Mouse (Mus musculus) forebrain, embryonic 13.5 days (tissue): ENCODE measurements around the gene Upp2. TPM values are rescaled to one million over a fixed set of nuclear protein-coding genes. Genes with fewer than 3 reads are reported as not detected.
A peak's percentile ranks its signal among the peaks of the same experiment; 100 is the strongest.

Experiments used
- ATAC-seq: fragments of 200-750 bp; cut with Nextera tagmentation; 2 replicates; pipeline ENCODE4 v1.8.0; 2017
- H3K27ac ChIP-seq: fragments of 300-500 bp; sonication (generic); 2 replicates; pipeline ENCODE4 v1.5.1; 2015; ENCODE audit warnings: inconsistent platforms, mild to moderate bottlenecking, moderate library complexity
- H3K27me3 ChIP-seq: fragments of 300-500 bp; sonication (generic); 2 replicates; pipeline ENCODE4 v1.6.1; 2015; ENCODE audit warnings: mild to moderate bottlenecking, inconsistent platforms
- H3K36me3 ChIP-seq: fragments of 300-500 bp; sonication (generic); 2 replicates; pipeline ENCODE4 v1.6.1; 2015; ENCODE audit warnings: mild to moderate bottlenecking, inconsistent platforms; ENCODE audit not compliant: poor library complexity, severe bottlenecking
- H3K4me1 ChIP-seq: fragments of 300-500 bp; sonication (generic); 2 replicates; pipeline ENCODE4 v1.6.1; 2015; ENCODE audit warnings: inconsistent platforms
- H3K4me2 ChIP-seq: fragments of 300-500 bp; sonication (generic); 2 replicates; pipeline ENCODE4 v1.6.1; 2015; ENCODE audit warnings: inconsistent platforms, mild to moderate bottlenecking, moderate library complexity
- H3K4me3 ChIP-seq: fragments of 300-500 bp; sonication (generic); 2 replicates; pipeline ENCODE4 v1.5.1; 2015; ENCODE audit warnings: mild to moderate bottlenecking, inconsistent platforms
- H3K9ac ChIP-seq: fragments of 300-500 bp; sonication (generic); 2 replicates; pipeline ENCODE4 v1.6.1; 2015; ENCODE audit warnings: mild to moderate bottlenecking, inconsistent platforms
- H3K9me3 ChIP-seq: fragments of 300-500 bp; sonication (generic); replicated peaks from 2 replicates; pipeline ENCODE4 v1.6.1; 2016; ENCODE audit warnings: inconsistent platforms
- WGBS: fragments of 180-500 bp; shearing (Covaris S2); methylation state at CpG from one replicate; pipeline ENCODE4 v1.1.7; 2015; 5-methylcytosine and 5-hydroxymethylcytosine counted together
- polyA plus RNA-seq: library from polyadenylated mRNA; unstranded; fragments of >200 nt; fragmentation: Nextera tagmentation; extraction: Ambion mirVana; gene quantifications from 2 replicates; pipeline ENCODE4 v1.2.1, GENCODE M21; 2015

The Upp2 gene
- polyA plus RNA-seq, 1 experiment from 2014 or later, result 9.3 TPM

- Histone ChIP-seq H3K9ac (no peak overlapping the region), H3K4me1 (peaks cover 10% of the 10 kb centered on the region), H3K27me3 (no peaks in the 10 kb centered on the region), H3K36me3 (no peaks in the 10 kb centered on the region), H3K4me2 (no peak overlapping the region), H3K9me3 (no peaks in the 10 kb centered on the region), H3K4me3 (no peak overlapping the region), H3K27ac (no peak overlapping the region; the same call in 1 of the 2 replicates)
- 78% methylated on average over 7 of the region's 7 CpGs for WGBS
- ATAC-seq, result no peak
Measured at GRCm38 (mm10) chr2:58663404-58664120, 96.5 kb downstream of the Upp2 start.

GRCm38 (mm10) chr2:58665081-58665814 lies 98.2 kb downstream of the Upp2 start:
- no peaks in the 10 kb centered on the region for H3K36me3 ChIP-seq
- ATAC-seq, result peak; percentile 71
- no peak overlapping the region for H3K9ac ChIP-seq
- no peaks in the 10 kb centered on the region for H3K9me3 ChIP-seq
- H3K4me2 ChIP-seq, result no peak overlapping the region
- no peak overlapping the region for H3K4me3 ChIP-seq
- peaks cover 9% of the 10 kb centered on the region for H3K4me1 ChIP-seq
- H3K27ac ChIP-seq, result no peak overlapping the region
- WGBS, result 72% methylated on average over 12 of the region's 12 CpGs
- H3K27me3 ChIP-seq, result no peaks in the 10 kb centered on the region

- H3K27ac ChIP-seq, result no peak overlapping the region
- no peaks in the 10 kb centered on the region for H3K36me3 ChIP-seq
- ATAC-seq, result no peak
- no peak overlapping the region for H3K9ac ChIP-seq
- no peaks in the 10 kb centered on the region for H3K27me3 ChIP-seq
- H3K4me3 ChIP-seq, result no peak overlapping the region
- H3K4me2 ChIP-seq, result no peak overlapping the region
- peaks cover 4% of the 10 kb centered on the region; the same call in 1 of the 2 replicates for H3K4me1 ChIP-seq
- 72% methylated on average over 3 of the region's 3 CpGs for WGBS
- H3K9me3 ChIP-seq, result peaks cover 8% of the 10 kb centered on the region; the same call in 1 of the 2 replicates
Measured at GRCm38 (mm10) chr2:58667298-58667697, 100.2 kb downstream of the Upp2 start.

GRCm38 (mm10) chr2:58667991-58668390 lies 100.9 kb downstream of the Upp2 start:
- Histone ChIP-seq H3K9me3 (peaks cover 8% of the 10 kb centered on the region; the same call in 1 of the 2 replicates), H3K4me3 (no peak overlapping the region), H3K4me2 (no peak overlapping the region), H3K27ac (no peak overlapping the region), H3K36me3 (no peaks in the 10 kb centered on the region), H3K4me1 (no peaks in the 10 kb centered on the region), H3K27me3 (no peaks in the 10 kb centered on the region), H3K9ac (no peak overlapping the region)
- ATAC-seq, result no peak
- 54% methylated on average over 9 of the region's 9 CpGs for WGBS

- Histone ChIP-seq H3K4me3 (no peak overlapping the region), H3K36me3 (no peaks in the 10 kb centered on the region), H3K9ac (no peak overlapping the region), H3K9me3 (peaks cover 16% of the 10 kb centered on the region), H3K27me3 (no peaks in the 10 kb centered on the region), H3K4me2 (no peak overlapping the region), H3K27ac (no peak overlapping the region), H3K4me1 (no peaks in the 10 kb centered on the region)
- ATAC-seq, result no peak
- 88% methylated on average over 3 of the region's 3 CpGs for WGBS
Measured at GRCm38 (mm10) chr2:58669114-58669513, 102.0 kb downstream of the Upp2 start.

GRCm38 (mm10) chr2:58672520-58672919 lies 105.4 kb downstream of the Upp2 start:
- H3K36me3 ChIP-seq, result no peaks in the 10 kb centered on the region
- no peaks in the 10 kb centered on the region for H3K4me1 ChIP-seq
- no peak overlapping the region for H3K27ac ChIP-seq
- H3K9ac ChIP-seq, result no peak overlapping the region
- ATAC-seq, result no peak
- peaks cover 16% of the 10 kb centered on the region for H3K9me3 ChIP-seq
- no peaks in the 10 kb centered on the region for H3K27me3 ChIP-seq
- WGBS, result 94% methylated on average over 2 of the region's 2 CpGs
- H3K4me3 ChIP-seq, result no peak overlapping the region
- no peak overlapping the region for H3K4me2 ChIP-seq

GRCm38 (mm10) chr2:58679968-58680367 lies 112.9 kb downstream of the Upp2 start:
- WGBS, result 85% methylated on average over 12 of the region's 12 CpGs
- H3K9me3 ChIP-seq, result no peaks in the 10 kb centered on the region
- ATAC-seq, result no peak

GRCm38 (mm10) chr2:58680794-58681193 lies 113.7 kb downstream of the Upp2 start:
- Histone ChIP-seq H3K27ac (no peak overlapping the region), H3K36me3 (no peaks in the 10 kb centered on the region), H3K27me3 (no peaks in the 10 kb centered on the region), H3K9me3 (no peaks in the 10 kb centered on the region), H3K4me1 (no peaks in the 10 kb centered on the region), H3K4me3 (no peak overlapping the region), H3K9ac (no peak overlapping the region), H3K4me2 (no peak overlapping the region)
- 36% methylated on average over 6 of the region's 6 CpGs for WGBS
- peak; percentile 43; the same call in 1 of the 2 replicates for ATAC-seq

More at GRCm38 (mm10) chr2:58679968-58680367, 112.9 kb downstream of the Upp2 start:
- Histone ChIP-seq H3K4me3 (no peak overlapping the region), H3K27me3 (no peaks in the 10 kb centered on the region), H3K27ac (no peak overlapping the region), H3K4me2 (no peak overlapping the region), H3K4me1 (no peaks in the 10 kb centered on the region), H3K9ac (no peak overlapping the region), H3K36me3 (no peaks in the 10 kb centered on the region)

- H3K27me3 ChIP-seq, result no peaks in the 10 kb centered on the region
- no peak overlapping the region for H3K27ac ChIP-seq
- no peaks in the 10 kb centered on the region for H3K4me1 ChIP-seq
- peak; percentile 27; the same call in 1 of the 2 replicates for ATAC-seq
- WGBS, result 78% methylated on average over 3 of the region's 3 CpGs
- no peak overlapping the region for H3K4me2 ChIP-seq
- no peak overlapping the region for H3K4me3 ChIP-seq
- no peaks in the 10 kb centered on the region for H3K9me3 ChIP-seq
- H3K9ac ChIP-seq, result no peak overlapping the region
- H3K36me3 ChIP-seq, result no peaks in the 10 kb centered on the region
Measured at GRCm38 (mm10) chr2:58681394-58681793, 114.3 kb downstream of the Upp2 start.

GRCm38 (mm10) chr2:58697501-58697900 lies 130.4 kb downstream of the Upp2 start:
- Histone ChIP-seq H3K4me2 (no peak overlapping the region), H3K27ac (no peak overlapping the region), H3K36me3 (no peaks in the 10 kb centered on the region), H3K4me3 (no peak overlapping the region), H3K4me1 (no peaks in the 10 kb centered on the region), H3K9me3 (no peaks in the 10 kb centered on the region), H3K27me3 (no peaks in the 10 kb centered on the region), H3K9ac (no peak overlapping the region)
- ATAC-seq, result no peak
- WGBS, result 78% methylated on average over 8 of the region's 8 CpGs

- no peak overlapping the region for H3K4me2 ChIP-seq
- peak; percentile 78 for ATAC-seq
- no peaks in the 10 kb centered on the region for H3K27me3 ChIP-seq
- H3K36me3 ChIP-seq, result no peaks in the 10 kb centered on the region
- no peak overlapping the region for H3K27ac ChIP-seq
- H3K9me3 ChIP-seq, result no peaks in the 10 kb centered on the region
- no peak overlapping the region for H3K4me3 ChIP-seq
- no peaks in the 10 kb centered on the region for H3K4me1 ChIP-seq
- 28% methylated on average over 5 of the region's 5 CpGs for WGBS
- H3K9ac ChIP-seq, result no peak overlapping the region
Measured at GRCm38 (mm10) chr2:58699931-58700330, 132.8 kb downstream of the Upp2 start.

GRCm38 (mm10) chr2:58700354-58700753 lies 133.3 kb downstream of the Upp2 start:
- no peak overlapping the region for H3K9ac ChIP-seq
- WGBS, result 78% methylated on average over 7 of the region's 7 CpGs
- H3K27me3 ChIP-seq, result no peaks in the 10 kb centered on the region
- no peaks in the 10 kb centered on the region for H3K4me1 ChIP-seq
- H3K27ac ChIP-seq, result no peak overlapping the region
- ATAC-seq, result 0 out of 2 replicates have a peak, but pooled peaks have one; percentile 41
- H3K36me3 ChIP-seq, result no peaks in the 10 kb centered on the region
- H3K4me2 ChIP-seq, result no peak overlapping the region
- H3K9me3 ChIP-seq, result no peaks in the 10 kb centered on the region
- H3K4me3 ChIP-seq, result no peak overlapping the region
